Mouse (Mus musculus) CH12.LX (cell line): ENCODE data around the gene Rgs14.

Experiments
- BHLHE40 ChIP-seq: IDR thresholded peaks from 2 replicates; pipeline ENCODE4 v1.6.1; 2011; ENCODE audit warnings: mild to moderate bottlenecking, low read depth, low read length, improper control_type of control experiment
- CTCF ChIP-seq, 2 experiments: IDR thresholded peaks in 1 of 2; conservative IDR thresholded peaks in 1 of 2; 2 replicates each; pipeline ENCODE4 v1.5.1; 2011 to 2012; ENCODE audit warnings: low read depth in 2 of 2, low read length in 2 of 2, improper control_type of control experiment in 1 of 2, inconsistent platforms in 1 of 2, mild to moderate bottlenecking in 1 of 2, moderate library complexity in 1 of 2
- E2F4 ChIP-seq: IDR thresholded peaks from 2 replicates; pipeline ENCODE4 v1.6.1; 2011; ENCODE audit warnings: low read depth, low read length, improper control_type of control experiment; ENCODE audit not compliant: insufficient replicate concordance
- ETS1 ChIP-seq: conservative IDR thresholded peaks from 2 replicates; pipeline ENCODE4 v1.6.1; 2012; ENCODE audit warnings: low read depth, mild to moderate bottlenecking, inconsistent platforms, low read length, improper control_type of control experiment, moderate library complexity
- GABPA ChIP-seq: IDR thresholded peaks from 2 replicates; pipeline ENCODE4 v1.6.1; 2012; ENCODE audit warnings: low read depth, low read length, improper control_type of control experiment, inconsistent platforms; ENCODE audit not compliant: insufficient replicate concordance
- HCFC1 ChIP-seq: IDR thresholded peaks from 2 replicates; pipeline ENCODE4 v1.6.1; 2012; ENCODE audit warnings: low read depth, mild to moderate bottlenecking, inconsistent platforms, low read length, improper control_type of control experiment
- KAT2A ChIP-seq: IDR thresholded peaks from 2 replicates; pipeline ENCODE4 v1.6.1; 2012; ENCODE audit warnings: low read length, improper control_type of control experiment, inconsistent platforms; ENCODE audit not compliant: insufficient replicate concordance
- POLR2A ChIP-seq: IDR thresholded peaks from 2 replicates; pipeline ENCODE4 v1.6.1; 2011; ENCODE audit warnings: low read depth, mild to moderate bottlenecking, improper control_type of control experiment, low read length
- POLR2AphosphoS2 ChIP-seq: IDR thresholded peaks from 2 replicates; pipeline ENCODE4 v1.6.1; 2011; ENCODE audit warnings: low read depth, low read length, improper control_type of control experiment
- RCOR1 ChIP-seq: conservative IDR thresholded peaks from 2 replicates; pipeline ENCODE4 v1.6.1; 2012; ENCODE audit warnings: low read depth, mild to moderate bottlenecking, inconsistent platforms, low read length, improper control_type of control experiment
- SMC3 ChIP-seq: IDR thresholded peaks from 2 replicates; pipeline ENCODE4 v1.6.1; 2011; ENCODE audit warnings: low read depth, low read length, improper control_type of control experiment
- ZMIZ1 ChIP-seq: IDR thresholded peaks from 2 replicates; pipeline ENCODE4 v1.6.1; 2012; ENCODE audit warnings: low read depth, mild to moderate bottlenecking, inconsistent platforms, low read length, improper control_type of control experiment

- no peak for TF ChIP-seq SMC3
- TF ChIP-seq GABPA: no peak
- TF ChIP-seq CTCF (conservative IDR thresholded peaks at IDR 0.05 in 1 of 2, IDR thresholded peaks at IDR 0.05 in 1 of 2; ENCODE audit: low read depth in 2 of 2, low read length in 2 of 2): no peak
- TF ChIP-seq BHLHE40: no peak
- no peak for TF ChIP-seq E2F4
- no peak for TF ChIP-seq RCOR1
- TF ChIP-seq POLR2AphosphoS2: no peak
- no peak for TF ChIP-seq KAT2A
- TF ChIP-seq ZMIZ1: peak; percentile 36; the same call in 1 of the 2 replicates
- TF ChIP-seq POLR2A: 0 out of 2 replicates have a peak, but pooled peaks have one; percentile 19
- no peak for TF ChIP-seq HCFC1
- no peak for TF ChIP-seq ETS1
Observed at GRCm38 (mm10) chr13:55327169-55327568, 42.4 kb upstream of the Rgs14 start.
